Mouse (Mus musculus): ENCODE data around the gene 4930555G01Rik. TPM values are rescaled to one million over a fixed set of nuclear protein-coding genes. Genes with fewer than 3 reads are reported as not detected.

4930555G01Rik gene
- not detected in 2 replicates for polyA plus RNA-seq (2012; rRNA removed)

GRCm38 (mm10) chr14:5050329-5050728 is at the start of gene 4930555G01Rik:
Gene 4930555G01Rik (plus strand): TSS chr14:5050629.

GRCm38 (mm10) chr14:5015591-5015990 is 34.8 kb upstream of the 4930555G01Rik start, which contains the start of gene Gm3298:
Gene Gm3298 (plus strand): TSS chr14:5015891.

GRCm38 (mm10) chr14:5070611-5071490 is 20.4 kb downstream of the 4930555G01Rik start, which contains the start of gene Gm8281:
Gene Gm8281 (plus strand): TSS chr14:5071040.

Other genes with a start within 250 kb of the 4930555G01Rik start
- gene Gm3269, start 212.5 kb upstream of the 4930555G01Rik start, polyA plus RNA-seq (2012; rRNA removed) = not detected in 2 replicates
- not detected in 2 replicates for gene Gm3264, start 195.1 kb upstream of the 4930555G01Rik start, polyA plus RNA-seq (2012; rRNA removed)
- gene Gm3278, start 158.2 kb upstream of the 4930555G01Rik start, polyA plus RNA-seq (2012; rRNA removed) = not detected in 2 replicates
- not detected in 2 replicates for gene Gm8297, start 66.7 kb upstream of the 4930555G01Rik start, polyA plus RNA-seq (2012; rRNA removed)
- not detected in 2 replicates for gene Gm3298, start 34.7 kb upstream of the 4930555G01Rik start, polyA plus RNA-seq (2012; rRNA removed)
- 0.02 TPM in 1 of 2 replicates, not detected in the other for gene Gm8281, start 20.4 kb downstream of the 4930555G01Rik start, polyA plus RNA-seq (2012; rRNA removed)
- gene Gm8279, start 80.9 kb downstream of the 4930555G01Rik start, polyA plus RNA-seq (2012; rRNA removed) = not detected in 2 replicates
- gene Gm3317, start 113.9 kb downstream of the 4930555G01Rik start, polyA plus RNA-seq (2012; rRNA removed) = not detected in 2 replicates
- gene Gm8271, start 135.2 kb downstream of the 4930555G01Rik start, polyA plus RNA-seq (2012; rRNA removed) = not detected in 2 replicates
- gene Gm3526, start 210.0 kb downstream of the 4930555G01Rik start, polyA plus RNA-seq (2012; rRNA removed) = not detected in 2 replicates

Measured in liver, embryonic 14 days (tissue).